Mouse (Mus musculus) C2C12 (cell line): ENCODE data around the gene Cnst.

Experiments
- CTCF ChIP-seq: IDR thresholded peaks from one replicate; pipeline ENCODE4 v1.5.1; 2011; ENCODE audit not compliant: control insufficient read depth, insufficient read depth, insufficient read length
- MAX ChIP-seq: IDR thresholded peaks from one replicate; pipeline ENCODE4 v1.6.1; 2011; ENCODE audit warnings: mild to moderate bottlenecking, control low read depth

GRCm38 (mm10) chr1:179604526-179604925 is 58.4 kb downstream of the Cnst start:
- TF ChIP-seq CTCF, result no peak
- no peak for TF ChIP-seq MAX
